Mouse (Mus musculus) ES-Bruce4 (cell line): ENCODE measurements around the gene Fgfbp3.

Experiments
- CTCF ChIP-seq: IDR thresholded peaks from one replicate; pipeline ENCODE4 v1.8.1; 2011; ENCODE audit warnings: low read depth, low read length
- EP300 ChIP-seq: IDR thresholded peaks from 2 replicates; pipeline ENCODE4 v1.6.1; 2011; ENCODE audit warnings: low read depth, low read length; ENCODE audit not compliant: insufficient read depth
- POLR2A ChIP-seq: IDR thresholded peaks from one replicate; pipeline ENCODE4 v1.8.1; 2011; ENCODE audit warnings: low read length; ENCODE audit not compliant: insufficient read depth

GRCm38 (mm10) chr19:36925671-36926552 lies 6.5 kb upstream of the Fgfbp3 start, which contains the start of gene Btaf1:
- TF ChIP-seq CTCF (no peak), POLR2A (peak; percentile 18), EP300 (no peak)
